Mouse (Mus musculus): Measurements from ENCODE around the gene Ptprq. TPM values are rescaled to one million over a fixed set of nuclear protein-coding genes. Genes with fewer than 3 reads are reported as not detected.

Ptprq gene
- polyA plus RNA-seq, 1 experiment from 2014 or later = 0.09 TPM

- Histone ChIP-seq H3K27ac (no peak overlapping the region), H3K9ac (no peak overlapping the region), H3K4me1 (no peaks in the 10 kb centered on the region), H3K4me2 (replicated peaks) (no peak overlapping the region), H3K4me3 (no peak overlapping the region), H3K27me3 (no peaks in the 10 kb centered on the region), H3K36me3 (no peaks in the 10 kb centered on the region), H3K9me3 (replicated peaks) (no peaks in the 10 kb centered on the region)
- ATAC-seq (ENCODE audit: low FRiP score) = no peak
- 90% methylated on average over 7 of the region's 7 CpGs for WGBS
These were observed 217.7 kb downstream of the Ptprq start for GRCm38 (mm10) chr10:107502193-107502592.

GRCm38 (mm10) chr10:107499656-107500055 is 220.2 kb downstream of the Ptprq start:
- Histone ChIP-seq H3K4me3 (no peak overlapping the region), H3K4me1 (no peaks in the 10 kb centered on the region), H3K9ac (no peak overlapping the region), H3K27ac (no peak overlapping the region), H3K36me3 (no peaks in the 10 kb centered on the region), H3K4me2 (replicated peaks) (no peak overlapping the region), H3K9me3 (replicated peaks) (no peaks in the 10 kb centered on the region), H3K27me3 (no peaks in the 10 kb centered on the region)
- no peak for ATAC-seq (ENCODE audit: low FRiP score)
- WGBS = 94% methylated on average over 7 of the region's 7 CpGs

GRCm38 (mm10) chr10:107496402-107496801 is 223.4 kb downstream of the Ptprq start:
- no peaks in the 10 kb centered on the region for H3K36me3 ChIP-seq
- no peak for ATAC-seq (ENCODE audit: low FRiP score)
- H3K9me3 ChIP-seq (replicated peaks) = no peaks in the 10 kb centered on the region
- H3K4me3 ChIP-seq = no peak overlapping the region
- H3K27me3 ChIP-seq = 0 out of 2 replicates have a peak, but pooled peaks cover 7% of the 10 kb centered on the region
- H3K4me1 ChIP-seq = no peaks in the 10 kb centered on the region
- WGBS = 91% methylated on average over 1 of the region's 1 CpGs
- H3K9ac ChIP-seq = no peak overlapping the region
- no peak overlapping the region for H3K4me2 ChIP-seq (replicated peaks)
- H3K27ac ChIP-seq = no peak overlapping the region

- Histone ChIP-seq H3K36me3 (no peaks in the 10 kb centered on the region), H3K4me3 (no peak within 1 kb of the TSS), H3K27me3 (0 out of 2 replicates have a peak, but pooled peaks cover 7% of the 10 kb centered on the region), H3K9ac (no peak within 1 kb of the TSS), H3K9me3 (replicated peaks) (no peaks in the 10 kb centered on the region), H3K27ac (no peak within 1 kb of the TSS), H3K4me2 (replicated peaks) (peak within 1 kb of the TSS; percentile 45), H3K4me1 (no peaks in the 10 kb centered on the region)
- ATAC-seq (ENCODE audit: low FRiP score) = no peak
- WGBS = 82% methylated on average over 6 of the region's 6 CpGs
These were observed 225.3 kb downstream of the Ptprq start, which contains the start of gene Myf6 for GRCm38 (mm10) chr10:107494568-107494967. Gene Myf6, minus strand, starts transcription at chr10:107494737.

- no peak overlapping the region for H3K9ac ChIP-seq
- H3K9me3 ChIP-seq (replicated peaks) = no peaks in the 10 kb centered on the region
- H3K27me3 ChIP-seq = 0 out of 2 replicates have a peak, but pooled peaks cover 7% of the 10 kb centered on the region
- H3K27ac ChIP-seq = no peak overlapping the region
- 49% methylated on average over 20 of the region's 20 CpGs for WGBS
- peak overlapping the region; percentile 45 for H3K4me2 ChIP-seq (replicated peaks)
- no peaks in the 10 kb centered on the region for H3K36me3 ChIP-seq
- ATAC-seq (ENCODE audit: low FRiP score) = peak; percentile 68
- H3K4me3 ChIP-seq = no peak overlapping the region; the same call in 1 of the 2 replicates
- no peaks in the 10 kb centered on the region for H3K4me1 ChIP-seq
These were observed 226.0 kb downstream of the Ptprq start for GRCm38 (mm10) chr10:107493580-107494474.

GRCm38 (mm10) chr10:107492867-107493579 is 226.8 kb downstream of the Ptprq start:
- no peak for ATAC-seq (ENCODE audit: low FRiP score)
- no peaks in the 10 kb centered on the region for H3K36me3 ChIP-seq
- H3K27ac ChIP-seq = no peak overlapping the region
- H3K9me3 ChIP-seq (replicated peaks) = no peaks in the 10 kb centered on the region
- WGBS = 46% methylated on average over 18 of the region's 18 CpGs
- H3K4me3 ChIP-seq = no peak overlapping the region; the same call in 1 of the 2 replicates
- H3K27me3 ChIP-seq = 0 out of 2 replicates have a peak, but pooled peaks cover 7% of the 10 kb centered on the region
- no peak overlapping the region for H3K9ac ChIP-seq
- H3K4me1 ChIP-seq = 0 out of 2 replicates have a peak, but pooled peaks cover 3% of the 10 kb centered on the region
- H3K4me2 ChIP-seq (replicated peaks) = peak overlapping the region; percentile 45

- no peaks in the 10 kb centered on the region for H3K9me3 ChIP-seq (replicated peaks)
- 0 out of 2 replicates have a peak, but pooled peaks cover 3% of the 10 kb centered on the region for H3K4me1 ChIP-seq
- no peak overlapping the region for H3K4me3 ChIP-seq
- ATAC-seq (ENCODE audit: low FRiP score) = no peak
- no peak overlapping the region for H3K9ac ChIP-seq
- H3K4me2 ChIP-seq (replicated peaks) = no peak overlapping the region
- H3K27ac ChIP-seq = no peak overlapping the region
- H3K27me3 ChIP-seq = 0 out of 2 replicates have a peak, but pooled peaks cover 4% of the 10 kb centered on the region
- no peaks in the 10 kb centered on the region for H3K36me3 ChIP-seq
- 26% methylated on average over 12 of the region's 12 CpGs for WGBS
These were observed 231.1 kb downstream of the Ptprq start for GRCm38 (mm10) chr10:107488654-107489315.

GRCm38 (mm10) chr10:107486770-107487169 is 233.1 kb downstream of the Ptprq start:
- Histone ChIP-seq H3K9me3 (replicated peaks) (no peaks in the 10 kb centered on the region), H3K4me1 (0 out of 2 replicates have a peak, but pooled peaks cover 3% of the 10 kb centered on the region), H3K27ac (no peak overlapping the region), H3K9ac (no peak overlapping the region), H3K36me3 (no peaks in the 10 kb centered on the region), H3K27me3 (0 out of 2 replicates have a peak, but pooled peaks cover 3% of the 10 kb centered on the region), H3K4me3 (no peak overlapping the region), H3K4me2 (replicated peaks) (no peak overlapping the region)
- no peak for ATAC-seq (ENCODE audit: low FRiP score)
- 61% methylated on average over 12 of the region's 12 CpGs for WGBS

GRCm38 (mm10) chr10:107485870-107486269 is 234.0 kb downstream of the Ptprq start, which contains the start of gene Myf5:
Gene Myf5, minus strand, starts transcription at chr10:107486134.
- Histone ChIP-seq H3K9ac (no peak within 1 kb of the TSS), H3K27ac (no peak within 1 kb of the TSS), H3K27me3 (0 out of 2 replicates have a peak, but pooled peaks cover 3% of the 10 kb centered on the region), H3K4me3 (no peak within 1 kb of the TSS), H3K4me2 (replicated peaks) (no peak within 1 kb of the TSS), H3K9me3 (replicated peaks) (no peaks in the 10 kb centered on the region), H3K4me1 (0 out of 2 replicates have a peak, but pooled peaks cover 3% of the 10 kb centered on the region), H3K36me3 (no peaks in the 10 kb centered on the region)
- no peak for ATAC-seq (ENCODE audit: low FRiP score)
- WGBS = 65% methylated on average over 8 of the region's 8 CpGs

- H3K4me3 ChIP-seq = no peak overlapping the region
- H3K36me3 ChIP-seq = no peaks in the 10 kb centered on the region
- ATAC-seq (ENCODE audit: low FRiP score) = no peak
- WGBS = 53% methylated on average over 10 of the region's 10 CpGs
- H3K9me3 ChIP-seq (replicated peaks) = no peaks in the 10 kb centered on the region
- no peak overlapping the region for H3K9ac ChIP-seq
- H3K27me3 ChIP-seq = 0 out of 2 replicates have a peak, but pooled peaks cover 3% of the 10 kb centered on the region
- 0 out of 2 replicates have a peak, but pooled peaks cover 3% of the 10 kb centered on the region for H3K4me1 ChIP-seq
- peak overlapping the region; percentile 5; the same call in 1 of the 2 replicates for H3K4me2 ChIP-seq (replicated peaks)
- no peak overlapping the region for H3K27ac ChIP-seq
These were observed 235.8 kb downstream of the Ptprq start for GRCm38 (mm10) chr10:107484050-107484449.

- H3K27ac ChIP-seq = no peak overlapping the region
- no peak overlapping the region for H3K4me2 ChIP-seq (replicated peaks)
- H3K4me3 ChIP-seq = no peak overlapping the region
- WGBS = 57% methylated on average over 2 of the region's 2 CpGs
- H3K27me3 ChIP-seq = no peaks in the 10 kb centered on the region
- ATAC-seq (ENCODE audit: low FRiP score) = no peak
- H3K36me3 ChIP-seq = no peaks in the 10 kb centered on the region
- H3K4me1 ChIP-seq = no peaks in the 10 kb centered on the region
- no peaks in the 10 kb centered on the region for H3K9me3 ChIP-seq (replicated peaks)
- H3K9ac ChIP-seq = no peak overlapping the region
These were observed 246.4 kb downstream of the Ptprq start for GRCm38 (mm10) chr10:107473497-107473896.

Data from hindbrain, embryonic 12.5 days (tissue).